Mouse (Mus musculus) cerebellum, adult 9-10 months (tissue): ENCODE results near the gene Pla2g3.

Experiments used
- DNase-seq: peaks from one replicate; pipeline ENCODE4 v3.0.0; 2022

The Pla2g3 gene

GRCm38 (mm10) chr11:3487952-3488570 is at the start of gene Pla2g3:
TSS of gene Pla2g3 (plus strand) at chr11:3488284.
- peak; percentile 46 for DNase-seq

GRCm38 (mm10) chr11:3441696-3442443 is 46.2 kb upstream of the Pla2g3 start:
- peak; percentile 79 for DNase-seq

GRCm38 (mm10) chr11:3442677-3443076 is 45.4 kb upstream of the Pla2g3 start:
- no peak for DNase-seq

- no peak for DNase-seq
Measured at GRCm38 (mm10) chr11:3443091-3443490, 45.0 kb upstream of the Pla2g3 start.

GRCm38 (mm10) chr11:3444875-3445274 is 43.2 kb upstream of the Pla2g3 start:
- no peak for DNase-seq

- DNase-seq, result peak; percentile 45
Measured at GRCm38 (mm10) chr11:3451701-3452163, 36.4 kb upstream of the Pla2g3 start.

- DNase-seq, result peak; percentile 92
Measured at GRCm38 (mm10) chr11:3452167-3452639, 35.9 kb upstream of the Pla2g3 start, which contains the start of gene Rnf185. TSS of gene Rnf185 (minus strand) at chr11:3452363.

- DNase-seq, result peak; percentile 67
Measured at GRCm38 (mm10) chr11:3452769-3453168, 35.3 kb upstream of the Pla2g3 start.

- DNase-seq, result peak; percentile 87
Measured at GRCm38 (mm10) chr11:3453467-3453866, 34.6 kb upstream of the Pla2g3 start.

GRCm38 (mm10) chr11:3454506-3454905 is 33.6 kb upstream of the Pla2g3 start:
- no peak for DNase-seq

GRCm38 (mm10) chr11:3456354-3456753 is 31.7 kb upstream of the Pla2g3 start:
- peak; percentile 82 for DNase-seq

GRCm38 (mm10) chr11:3458428-3459104 is 29.5 kb upstream of the Pla2g3 start:
- no peak for DNase-seq

GRCm38 (mm10) chr11:3459105-3459468 is 29.0 kb upstream of the Pla2g3 start:
- DNase-seq, result no peak

- no peak for DNase-seq
Measured at GRCm38 (mm10) chr11:3462846-3463245, 25.2 kb upstream of the Pla2g3 start.

GRCm38 (mm10) chr11:3471448-3471850 is 16.6 kb upstream of the Pla2g3 start:
- no peak for DNase-seq

GRCm38 (mm10) chr11:3472484-3472883 is 15.6 kb upstream of the Pla2g3 start:
- peak; percentile 95 for DNase-seq

- no peak for DNase-seq
Measured at GRCm38 (mm10) chr11:3474480-3475115, 13.5 kb upstream of the Pla2g3 start.

GRCm38 (mm10) chr11:3475489-3475888 is 12.6 kb upstream of the Pla2g3 start:
- no peak for DNase-seq

GRCm38 (mm10) chr11:3483980-3484642 is 4.0 kb upstream of the Pla2g3 start:
- no peak for DNase-seq

GRCm38 (mm10) chr11:3486349-3486748 is 1.7 kb upstream of the Pla2g3 start:
- DNase-seq, result no peak

GRCm38 (mm10) chr11:3489036-3489435 is 952 bp downstream of the Pla2g3 start:
- no peak for DNase-seq

GRCm38 (mm10) chr11:3492748-3493147 is 4.7 kb downstream of the Pla2g3 start:
- peak; percentile 38 for DNase-seq

- DNase-seq, result peak; percentile 19
Measured at GRCm38 (mm10) chr11:3494857-3495256, 6.8 kb downstream of the Pla2g3 start.
